Mouse (Mus musculus) forebrain, embryonic 15.5 days (tissue): ENCODE measurements around the gene Cwc15. TPM values are rescaled to one million over a fixed set of nuclear protein-coding genes. Genes with fewer than 3 reads are reported as not detected.

Experiments used
- ATAC-seq: fragments of 200-750 bp; cut with Nextera tagmentation; replicated peaks from 2 replicates; pipeline ENCODE4 v1.8.0; 2017; ENCODE audit warnings: mild to moderate bottlenecking, moderate TSS enrichment, moderate library complexity
- H3K27ac ChIP-seq: fragments of 300-500 bp; sonication (generic); replicated peaks from 2 replicates; pipeline ENCODE4 v1.5.1; 2015; ENCODE audit warnings: mild to moderate bottlenecking, inconsistent platforms
- H3K27me3 ChIP-seq: fragments of 300-500 bp; sonication (generic); 2 replicates; pipeline ENCODE4 v1.6.1; 2015; ENCODE audit warnings: inconsistent platforms
- H3K36me3 ChIP-seq: fragments of 300-500 bp; sonication (generic); 2 replicates; pipeline ENCODE4 v1.6.1; 2015; ENCODE audit warnings: mild to moderate bottlenecking, inconsistent platforms
- H3K4me1 ChIP-seq: fragments of 300-500 bp; sonication (generic); 2 replicates; pipeline ENCODE4 v1.6.1; 2015; ENCODE audit warnings: inconsistent platforms
- H3K4me2 ChIP-seq: fragments of 300-500 bp; sonication (generic); replicated peaks from 2 replicates; pipeline ENCODE4 v1.6.1; 2015; ENCODE audit warnings: mild to moderate bottlenecking, inconsistent platforms
- H3K4me3 ChIP-seq: fragments of 300-500 bp; sonication (generic); 2 replicates; pipeline ENCODE4 v1.5.1; 2015; ENCODE audit warnings: mild to moderate bottlenecking, inconsistent platforms
- H3K9ac ChIP-seq: fragments of 300-500 bp; sonication (generic); replicated peaks from 2 replicates; pipeline ENCODE4 v1.6.1; 2015; ENCODE audit warnings: mild to moderate bottlenecking, inconsistent platforms
- H3K9me3 ChIP-seq: fragments of 300-500 bp; sonication (generic); 2 replicates; pipeline ENCODE4 v1.6.1; 2016; ENCODE audit warnings: inconsistent platforms
- WGBS: fragments of 180-500 bp; shearing (Covaris S2); methylation state at CpG from one replicate; pipeline ENCODE4 v1.1.7; 2015; ENCODE audit warnings: mixed read lengths; 5-methylcytosine and 5-hydroxymethylcytosine counted together
- polyA plus RNA-seq: library from polyadenylated mRNA; unstranded; fragments of >200 nt; fragmentation: Nextera tagmentation; extraction: Ambion mirVana; gene quantifications from 2 replicates; pipeline ENCODE4 v1.2.1, GENCODE M21; 2015

The Cwc15 gene
- polyA plus RNA-seq, 1 experiment from 2014 or later = 163 TPM

DNA sequence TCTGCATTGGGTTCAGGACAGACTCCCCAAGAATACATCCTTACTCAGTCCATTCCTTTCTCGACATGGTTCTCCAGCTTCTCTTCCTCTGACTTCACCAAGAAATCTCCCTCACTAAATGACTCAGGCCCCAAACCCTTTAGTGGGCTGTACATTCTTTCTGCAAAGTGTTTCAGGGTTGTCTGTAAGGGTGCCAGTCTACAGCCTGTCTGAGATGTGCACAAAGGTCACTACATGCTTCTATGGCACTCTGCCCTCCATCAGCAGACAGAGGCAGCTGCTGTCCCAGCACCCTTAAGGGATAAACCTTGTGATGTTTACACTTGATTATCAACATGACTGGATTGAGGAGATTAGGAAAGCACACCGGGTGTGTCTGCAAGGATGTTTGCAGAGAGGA lies 21.3 kb downstream of the Cwc15 start:
- Histone ChIP-seq H3K27ac (no peak overlapping the region), H3K4me2 (no peak overlapping the region), H3K4me3 (no peak overlapping the region), H3K36me3 (no peaks in the 10 kb centered on the region), H3K9me3 (no peaks in the 10 kb centered on the region), H3K4me1 (no peaks in the 10 kb centered on the region), H3K9ac (no peak overlapping the region), H3K27me3 (no peaks in the 10 kb centered on the region)
- no peak for ATAC-seq
- 65% methylated on average over 2 of the region's 2 CpGs for WGBS

DNA sequence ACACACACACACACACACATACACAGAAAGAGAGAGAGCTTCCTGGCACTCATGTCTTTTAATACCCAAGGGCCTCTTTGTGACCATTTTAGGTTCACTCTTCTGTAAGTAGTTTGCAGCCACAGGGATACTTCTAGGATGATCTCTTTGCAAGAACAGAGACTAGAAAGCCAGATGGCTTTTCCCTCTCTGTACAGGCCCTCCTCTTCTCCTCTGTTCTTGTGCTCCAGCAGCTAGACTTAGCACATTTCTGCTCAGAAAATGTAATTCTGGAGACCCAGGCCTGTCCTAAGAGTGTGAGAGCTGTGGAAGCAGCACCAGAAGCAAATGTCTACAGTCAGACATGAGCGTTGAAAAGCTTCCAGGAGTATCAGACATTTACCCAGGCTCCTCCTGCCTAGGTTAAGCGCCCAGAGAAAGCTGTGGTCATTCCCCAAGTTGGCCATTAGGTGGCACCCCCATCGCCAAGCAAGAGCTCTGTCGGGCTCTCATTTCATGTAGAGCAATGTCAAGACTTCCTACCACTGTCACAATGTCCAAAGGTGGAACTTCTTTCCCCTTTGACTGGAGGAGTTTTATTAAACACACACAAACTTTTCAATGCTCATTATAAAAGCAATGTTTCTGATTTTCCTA lies 23.1 kb downstream of the Cwc15 start:
- no peaks in the 10 kb centered on the region for H3K4me1 ChIP-seq
- H3K4me3 ChIP-seq = no peak overlapping the region
- no peaks in the 10 kb centered on the region for H3K27me3 ChIP-seq
- H3K36me3 ChIP-seq = no peaks in the 10 kb centered on the region
- no peak overlapping the region for H3K27ac ChIP-seq
- no peak overlapping the region for H3K4me2 ChIP-seq
- ATAC-seq = peak; percentile 87
- WGBS = 5% methylated on average over 4 of the region's 4 CpGs
- H3K9me3 ChIP-seq = no peaks in the 10 kb centered on the region
- H3K9ac ChIP-seq = no peak overlapping the region

DNA sequence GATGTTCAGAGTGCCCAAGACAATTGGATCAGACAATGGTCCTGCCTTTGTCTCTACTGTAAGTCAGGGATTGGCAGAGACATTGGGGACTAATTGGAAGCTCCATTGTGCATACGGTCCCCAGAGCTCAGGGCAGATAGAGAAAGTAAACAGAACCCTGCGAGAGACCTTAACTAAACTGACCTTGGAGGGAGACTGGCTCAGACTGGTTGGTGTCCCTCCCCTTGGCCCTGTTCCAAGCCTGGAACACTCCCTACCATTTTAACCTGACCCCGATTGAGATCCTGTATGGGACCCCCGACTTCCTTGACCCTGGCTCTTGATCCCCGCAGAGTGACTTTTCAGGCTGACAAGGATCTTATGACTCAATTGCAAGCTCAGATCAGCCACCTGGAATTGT lies 29.6 kb downstream of the Cwc15 start:
- Histone ChIP-seq H3K27me3 (no peaks in the 10 kb centered on the region), H3K9me3 (no peaks in the 10 kb centered on the region), H3K9ac (no peak overlapping the region), H3K27ac (no peak overlapping the region), H3K4me2 (no peak overlapping the region), H3K4me3 (no peak overlapping the region), H3K36me3 (no peaks in the 10 kb centered on the region), H3K4me1 (no peaks in the 10 kb centered on the region)
- no peak for ATAC-seq
- WGBS = 78% methylated on average over 5 of the region's 5 CpGs

DNA sequence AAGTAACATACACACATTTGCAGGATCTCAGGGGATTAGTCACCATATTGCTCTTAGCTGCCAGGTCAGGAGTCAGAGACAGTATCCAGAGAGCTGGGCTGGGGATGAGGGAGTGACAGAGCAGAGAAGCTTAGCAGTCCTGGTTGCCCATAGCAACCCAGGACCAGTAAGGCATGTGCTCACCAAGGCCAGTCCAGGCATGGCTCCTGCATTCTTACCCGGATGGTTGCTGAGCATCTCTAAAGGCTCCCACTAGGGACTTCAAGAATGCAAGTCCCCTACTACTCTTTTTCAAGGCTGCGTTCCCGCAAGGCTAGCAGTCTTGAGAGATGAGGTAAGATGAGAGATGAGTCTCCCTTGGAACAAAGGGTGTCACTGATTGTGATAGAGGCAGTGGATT lies 31.9 kb downstream of the Cwc15 start:
- 27% methylated on average over 3 of the region's 3 CpGs for WGBS
- ATAC-seq = peak; percentile 61; the same call in 1 of the 2 replicates
- no peak overlapping the region for H3K27ac ChIP-seq
- no peak overlapping the region for H3K4me3 ChIP-seq
- no peak overlapping the region for H3K9ac ChIP-seq
- H3K27me3 ChIP-seq = no peaks in the 10 kb centered on the region
- H3K9me3 ChIP-seq = no peaks in the 10 kb centered on the region
- no peak overlapping the region for H3K4me2 ChIP-seq
- H3K36me3 ChIP-seq = no peaks in the 10 kb centered on the region
- no peaks in the 10 kb centered on the region for H3K4me1 ChIP-seq

DNA sequence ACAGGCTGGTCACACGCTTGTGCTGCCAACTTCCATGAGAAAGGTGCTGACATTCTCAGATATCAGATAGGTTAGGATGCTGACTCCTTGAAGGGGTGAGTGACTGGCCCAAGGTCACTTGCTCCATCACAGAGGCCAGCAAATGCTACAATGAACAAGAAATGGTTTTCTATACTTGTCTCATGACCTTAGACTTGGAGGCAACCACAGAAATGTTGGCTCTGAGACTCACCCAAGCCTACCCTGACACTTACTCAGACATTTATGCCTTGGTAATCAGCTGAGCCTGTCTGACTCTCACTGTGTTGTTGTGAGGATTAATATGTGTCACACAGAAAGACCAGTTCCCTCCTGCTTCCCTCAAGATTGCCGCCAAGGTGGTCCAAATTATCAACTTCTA lies 33.2 kb downstream of the Cwc15 start:
- H3K36me3 ChIP-seq = no peaks in the 10 kb centered on the region
- no peak for ATAC-seq
- H3K27me3 ChIP-seq = no peaks in the 10 kb centered on the region
- no peak overlapping the region for H3K9ac ChIP-seq
- no peak overlapping the region for H3K27ac ChIP-seq
- no peaks in the 10 kb centered on the region for H3K9me3 ChIP-seq
- WGBS = 92% methylated on average over 2 of the region's 2 CpGs
- no peak overlapping the region for H3K4me2 ChIP-seq
- H3K4me3 ChIP-seq = no peak overlapping the region
- no peaks in the 10 kb centered on the region for H3K4me1 ChIP-seq

DNA sequence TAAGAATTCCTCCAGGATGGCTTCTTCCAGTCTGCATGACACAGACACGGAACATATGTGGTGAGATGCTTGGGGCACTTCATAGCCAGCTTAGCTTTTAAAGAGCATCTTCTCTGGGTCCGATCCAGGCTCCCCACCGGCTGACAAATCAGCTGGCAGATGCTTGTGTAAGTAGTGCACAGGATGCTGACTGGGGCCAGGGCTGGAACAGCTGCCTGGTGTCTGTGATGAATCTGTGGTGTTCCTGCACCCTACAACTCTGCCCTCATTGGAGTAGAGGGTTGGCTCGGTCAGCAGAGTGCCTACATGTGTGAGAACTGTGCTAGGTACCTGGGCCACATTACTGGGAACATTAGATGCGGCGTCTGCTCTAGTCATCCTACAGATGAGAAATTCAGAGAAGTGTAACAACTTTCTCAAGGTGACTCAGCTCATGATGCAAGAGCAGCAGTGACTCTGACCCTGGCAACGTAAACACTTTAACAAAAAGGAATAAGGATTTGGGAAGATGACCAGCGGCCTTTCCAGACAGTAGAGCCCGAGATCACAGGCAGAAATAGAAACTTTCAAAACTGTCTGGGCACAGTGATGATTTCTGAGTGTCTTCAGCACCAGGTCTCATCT lies 34.5 kb downstream of the Cwc15 start:
- H3K9me3 ChIP-seq = no peaks in the 10 kb centered on the region
- whole genome bisulfite sequencing = 82% methylated on average over 9 of the region's 9 CpGs
- H3K36me3 ChIP-seq = 0 out of 2 replicates have a peak, but pooled peaks cover 4% of the 10 kb centered on the region
- no peaks in the 10 kb centered on the region for H3K4me1 ChIP-seq
- ATAC-seq = no peak
- H3K27ac ChIP-seq = no peak overlapping the region
- H3K9ac ChIP-seq = no peak overlapping the region
- H3K4me3 ChIP-seq = no peak overlapping the region
- no peak overlapping the region for H3K4me2 ChIP-seq
- H3K27me3 ChIP-seq = no peaks in the 10 kb centered on the region

DNA sequence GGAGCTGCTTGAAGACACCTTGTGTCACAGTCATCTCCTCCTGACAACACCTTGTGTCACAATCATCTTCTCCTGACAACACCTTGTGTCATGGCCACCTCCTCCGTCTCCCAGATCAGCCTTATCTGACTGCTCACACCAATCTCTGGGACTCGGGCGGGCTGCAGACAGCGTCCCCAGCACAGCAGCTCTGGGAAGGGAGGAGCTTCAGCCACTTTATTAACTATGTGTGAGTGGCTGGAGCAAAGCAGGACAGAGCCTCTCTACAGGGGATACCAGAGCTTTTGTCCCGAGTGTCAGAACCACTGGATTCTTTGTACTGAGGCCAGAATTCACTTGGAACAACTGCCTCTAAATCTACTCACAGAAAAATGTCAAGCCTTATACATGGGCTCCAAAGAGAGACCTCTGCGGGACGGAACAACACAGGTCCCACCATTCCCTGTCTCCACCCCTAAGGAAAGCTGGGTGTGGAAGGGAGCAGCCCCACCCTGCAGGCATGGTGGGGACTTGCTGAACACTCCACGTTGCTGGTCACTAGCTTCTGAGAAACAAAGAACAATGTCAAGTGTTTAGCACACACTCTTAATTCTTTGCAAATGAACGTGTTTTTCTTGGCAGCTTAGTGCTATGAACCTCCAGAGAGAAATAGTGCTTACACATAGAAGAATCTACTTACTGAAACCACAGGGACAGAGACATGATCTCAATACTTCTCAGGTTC lies 43.8 kb downstream of the Cwc15 start:
- Histone ChIP-seq H3K4me2 (no peak overlapping the region), H3K9ac (no peak overlapping the region), H3K36me3 (peaks cover 55% of the 10 kb centered on the region), H3K27me3 (no peaks in the 10 kb centered on the region), H3K4me3 (no peak overlapping the region), H3K27ac (no peak overlapping the region), H3K4me1 (no peaks in the 10 kb centered on the region), H3K9me3 (no peaks in the 10 kb centered on the region)
- WGBS = 69% methylated on average over 9 of the region's 9 CpGs
- no peak for ATAC-seq

DNA sequence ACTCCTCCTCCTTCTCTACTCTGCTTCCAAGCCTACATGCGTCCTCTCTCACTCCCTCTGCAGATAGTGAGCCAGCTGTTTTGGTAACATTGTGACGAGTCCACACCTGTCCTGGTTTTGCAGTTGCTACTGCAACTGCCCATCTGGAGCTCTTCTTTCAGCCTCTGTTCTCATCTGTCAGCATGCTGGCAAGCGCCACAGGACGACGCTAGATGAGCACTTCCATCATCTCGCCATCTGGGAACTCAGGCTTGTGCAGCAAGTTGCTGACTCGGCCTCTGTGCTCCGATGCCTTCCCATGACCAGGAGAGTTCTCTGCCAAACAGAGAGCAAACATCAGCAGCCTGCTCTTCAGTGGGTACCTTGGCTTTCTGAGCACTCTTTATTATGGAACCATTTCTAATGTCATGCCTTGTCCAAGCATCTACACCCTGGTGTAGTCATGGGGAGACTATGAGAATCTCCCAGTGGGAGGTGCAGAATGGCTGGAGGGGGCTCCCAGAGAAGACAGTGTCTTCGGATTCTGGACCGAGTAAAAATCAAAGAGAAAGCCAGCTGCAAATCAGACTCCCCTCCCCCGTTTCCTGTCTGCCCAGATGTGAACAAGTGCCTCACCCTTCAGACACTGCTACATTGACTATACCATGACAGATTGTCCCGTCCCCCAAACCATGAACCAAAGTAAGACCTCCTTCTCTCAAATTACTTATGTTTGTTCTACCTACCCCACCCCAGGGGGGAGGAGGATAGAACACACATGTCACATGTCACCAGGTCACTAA lies 47.4 kb downstream of the Cwc15 start:
- no peaks in the 10 kb centered on the region for H3K9me3 ChIP-seq
- H3K4me1 ChIP-seq = no peaks in the 10 kb centered on the region
- H3K9ac ChIP-seq = no peak overlapping the region
- H3K4me3 ChIP-seq = no peak overlapping the region
- H3K27me3 ChIP-seq = no peaks in the 10 kb centered on the region
- peaks cover 68% of the 10 kb centered on the region for H3K36me3 ChIP-seq
- 84% methylated on average over 12 of the region's 12 CpGs for WGBS
- no peak overlapping the region for H3K27ac ChIP-seq
- ATAC-seq = 0 out of 2 replicates have a peak, but pooled peaks have one; percentile 26
- H3K4me2 ChIP-seq = no peak overlapping the region

DNA sequence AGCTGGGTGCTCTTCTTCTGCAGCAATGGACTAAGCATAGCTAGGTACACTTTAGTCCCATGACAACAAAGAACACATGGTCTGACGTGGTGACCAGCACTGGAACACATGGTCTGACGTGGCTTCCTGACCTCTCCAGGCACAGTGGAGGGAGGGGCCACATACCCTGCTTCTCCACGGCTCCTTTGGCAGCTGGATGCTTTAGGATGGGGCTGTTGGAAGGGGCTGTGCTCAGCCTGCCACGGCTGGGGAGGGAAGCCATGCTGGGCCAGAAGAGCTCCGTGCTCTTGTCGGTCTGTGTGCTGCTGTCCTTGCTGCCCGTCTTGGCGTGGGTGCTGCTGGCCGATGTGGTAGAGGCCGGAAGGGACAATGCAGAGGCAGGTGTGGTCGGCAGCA lies 47.9 kb downstream of the Cwc15 start:
- Histone ChIP-seq H3K4me2 (no peak overlapping the region), H3K36me3 (peaks cover 68% of the 10 kb centered on the region), H3K9ac (no peak overlapping the region), H3K9me3 (no peaks in the 10 kb centered on the region), H3K4me1 (no peaks in the 10 kb centered on the region), H3K4me3 (no peak overlapping the region), H3K27ac (no peak overlapping the region), H3K27me3 (no peaks in the 10 kb centered on the region)
- 93% methylated on average over 11 of the region's 11 CpGs for WGBS
- ATAC-seq = no peak

DNA sequence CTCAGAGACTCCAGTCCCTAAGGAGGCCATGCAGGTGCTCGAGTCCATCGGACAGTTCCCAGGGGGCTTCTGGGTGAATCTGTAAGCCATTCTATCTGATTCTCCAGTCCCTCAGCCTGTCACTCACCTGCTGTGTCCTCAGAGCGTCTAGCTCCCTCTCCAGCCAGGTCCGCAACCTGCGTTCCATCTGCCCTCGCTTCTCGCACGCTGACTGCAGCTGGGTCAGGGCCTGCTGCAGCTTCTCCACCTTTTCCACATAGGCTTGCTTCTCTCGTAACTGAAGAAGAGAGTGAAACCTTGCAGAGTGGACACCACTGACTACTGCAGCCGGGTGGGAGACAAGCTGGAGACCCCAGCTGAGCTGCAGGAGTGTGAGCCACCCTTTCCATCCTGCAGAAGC lies 57.9 kb downstream of the Cwc15 start:
- ATAC-seq = no peak
- Histone ChIP-seq H3K4me1 (no peaks in the 10 kb centered on the region), H3K9me3 (no peaks in the 10 kb centered on the region), H3K9ac (no peak overlapping the region), H3K4me3 (no peak overlapping the region), H3K36me3 (peaks cover 47% of the 10 kb centered on the region), H3K27me3 (no peaks in the 10 kb centered on the region), H3K27ac (no peak overlapping the region), H3K4me2 (no peak overlapping the region)
- WGBS = 94% methylated on average over 10 of the region's 10 CpGs

DNA sequence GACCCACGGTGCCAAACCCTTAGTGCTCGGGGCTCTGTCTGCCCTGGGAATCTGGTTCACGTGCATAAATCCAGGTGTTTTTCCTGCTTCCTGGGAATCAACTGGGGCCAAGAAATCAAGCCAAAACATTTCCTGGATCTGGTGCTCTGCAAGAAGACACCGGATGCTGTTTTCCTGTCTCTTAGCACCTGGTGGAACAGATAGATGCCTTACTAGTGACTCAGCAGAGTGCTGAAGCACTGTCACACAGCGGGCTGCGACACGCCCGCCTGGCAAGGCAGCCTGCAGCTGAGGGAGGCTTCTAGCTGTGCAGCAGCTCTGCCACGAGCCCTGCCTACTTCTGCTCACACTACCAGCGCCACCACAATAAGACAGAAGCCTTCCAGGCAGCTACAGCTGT lies 59.0 kb downstream of the Cwc15 start:
- Histone ChIP-seq H3K9ac (no peak overlapping the region), H3K4me3 (no peak overlapping the region), H3K27me3 (no peaks in the 10 kb centered on the region), H3K9me3 (no peaks in the 10 kb centered on the region), H3K27ac (no peak overlapping the region), H3K4me2 (no peak overlapping the region), H3K36me3 (peaks cover 45% of the 10 kb centered on the region), H3K4me1 (no peaks in the 10 kb centered on the region)
- WGBS = 86% methylated on average over 10 of the region's 10 CpGs
- no peak for ATAC-seq

DNA sequence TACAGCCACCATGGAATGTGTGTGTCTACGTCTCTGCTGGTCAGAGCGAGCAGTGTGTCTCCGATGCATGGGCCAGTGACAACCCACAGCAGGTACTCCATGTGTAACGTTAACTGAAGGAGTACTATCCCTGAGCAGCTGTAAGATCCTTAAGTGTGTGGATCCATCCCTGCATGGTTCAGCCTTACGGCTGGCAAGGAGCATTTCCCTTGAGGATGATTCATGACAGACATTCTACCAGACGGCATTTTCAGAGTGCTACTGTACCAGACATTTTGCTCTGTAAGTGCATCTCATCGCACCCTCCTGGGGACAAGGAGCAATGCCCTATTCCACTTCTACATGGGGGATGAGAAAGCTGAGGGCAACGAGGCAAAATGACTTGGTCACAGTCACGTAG lies 59.6 kb downstream of the Cwc15 start:
- no peaks in the 10 kb centered on the region for H3K4me1 ChIP-seq
- peaks cover 40% of the 10 kb centered on the region for H3K36me3 ChIP-seq
- WGBS = 91% methylated on average over 9 of the region's 9 CpGs
- no peak overlapping the region for H3K9ac ChIP-seq
- no peaks in the 10 kb centered on the region for H3K9me3 ChIP-seq
- ATAC-seq = no peak
- H3K27ac ChIP-seq = no peak overlapping the region
- H3K4me2 ChIP-seq = no peak overlapping the region
- H3K27me3 ChIP-seq = no peaks in the 10 kb centered on the region
- H3K4me3 ChIP-seq = no peak overlapping the region
